Mouse (Mus musculus): ENCODE data around the gene Dgkb. TPM values are rescaled to one million over a fixed set of nuclear protein-coding genes. Genes with fewer than 3 reads are reported as not detected.

Dgkb gene
- polyA plus RNA-seq, 1 experiment from 2014 or later, result 0.38 TPM

DNA sequence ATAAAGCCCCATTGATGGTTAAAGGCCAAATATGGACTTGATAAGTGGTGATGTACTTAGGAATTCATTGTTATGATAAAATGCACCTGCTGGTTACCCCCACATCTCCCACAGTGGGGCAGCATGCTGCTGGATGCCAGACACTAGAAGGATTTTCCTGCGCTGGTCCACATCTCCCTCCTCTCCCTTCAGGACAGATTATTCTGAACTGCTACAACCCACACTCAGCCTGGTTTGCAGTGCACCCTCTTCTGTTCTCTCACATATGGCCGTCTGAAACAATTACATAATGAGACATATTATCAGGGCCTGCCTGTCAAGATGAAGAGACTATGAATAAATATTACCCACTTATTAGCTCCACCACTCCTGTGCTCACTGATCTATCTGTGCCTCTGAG is 780.6 kb downstream of the Dgkb start:
- WGBS, result 70% methylated on average over 2 of the region's 2 CpGs
- H3K36me3 ChIP-seq, result no peaks in the 10 kb centered on the region
- no peaks in the 10 kb centered on the region for H3K27me3 ChIP-seq
- H3K9ac ChIP-seq (replicated peaks), result no peak overlapping the region
- H3K27ac ChIP-seq, result no peak overlapping the region
- H3K9me3 ChIP-seq, result no peaks in the 10 kb centered on the region
- no peak overlapping the region for H3K4me3 ChIP-seq (replicated peaks)
- ATAC-seq (ENCODE audit: insufficient number of reproducible peaks, insufficient read depth, low FRiP score, low TSS enrichment, low read depth), result no peak
- no peaks in the 10 kb centered on the region for H3K4me1 ChIP-seq (replicated peaks)
- no peak overlapping the region for H3K4me2 ChIP-seq

DNA sequence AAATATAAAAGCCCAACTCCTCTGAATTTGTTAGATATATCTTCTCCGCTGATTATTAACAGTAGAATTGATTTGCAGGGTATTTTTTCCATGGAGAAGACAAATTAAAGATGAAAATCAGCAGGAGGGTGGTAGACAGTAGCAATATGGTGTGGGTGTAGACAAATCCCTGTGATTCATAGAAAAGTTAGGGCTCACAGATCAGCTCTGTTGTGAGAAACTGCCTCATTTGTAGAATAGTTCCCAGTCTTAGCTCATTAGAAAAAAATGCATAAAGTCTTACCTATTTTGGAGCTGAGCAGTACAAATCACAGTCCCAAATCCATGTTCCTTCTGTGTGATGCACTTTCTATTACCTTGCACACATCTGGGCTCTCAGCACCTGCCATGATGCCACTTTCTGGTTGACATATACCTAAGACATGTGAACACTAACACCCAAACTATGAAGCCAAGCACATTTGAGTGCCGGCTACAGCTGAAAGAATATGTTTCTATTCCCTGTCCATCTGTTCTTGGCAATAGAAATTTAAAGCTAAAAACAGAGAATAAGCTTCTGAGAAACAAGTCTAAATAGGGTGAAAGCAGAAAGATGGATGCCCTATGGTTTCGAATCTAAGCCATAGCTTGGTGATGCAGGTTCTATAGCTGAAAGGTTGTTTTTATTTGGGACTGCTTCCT is 782.8 kb downstream of the Dgkb start:
- WGBS, result 93% methylated on average over 3 of the region's 3 CpGs
- no peaks in the 10 kb centered on the region for H3K27me3 ChIP-seq
- ATAC-seq (ENCODE audit: insufficient number of reproducible peaks, insufficient read depth, low FRiP score, low TSS enrichment, low read depth), result no peak

DNA sequence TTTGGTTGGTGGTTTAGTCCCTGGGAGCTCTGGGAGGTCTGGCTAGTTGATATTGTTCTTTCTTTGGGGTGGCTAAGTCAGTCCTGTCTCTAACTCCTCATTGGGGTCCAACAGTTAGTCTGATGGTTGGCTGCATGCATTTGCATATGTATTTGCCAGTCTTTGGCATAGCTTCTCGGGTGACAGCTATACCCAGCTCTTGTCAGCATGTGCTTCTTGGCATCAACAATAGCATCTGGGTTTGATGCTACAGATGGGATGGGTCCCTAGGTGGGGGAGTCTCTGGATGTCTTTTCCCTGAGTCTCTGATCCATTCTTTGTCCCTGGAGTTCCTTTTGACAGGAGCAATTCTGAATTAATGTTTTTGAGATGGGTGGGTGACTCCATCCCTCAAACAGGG is 790.6 kb downstream of the Dgkb start:
- no peak for ATAC-seq (ENCODE audit: insufficient number of reproducible peaks, insufficient read depth, low FRiP score, low TSS enrichment, low read depth)
- Histone ChIP-seq H3K9me3 (no peaks in the 10 kb centered on the region), H3K4me3 (replicated peaks) (no peak overlapping the region), H3K4me2 (no peak overlapping the region), H3K4me1 (replicated peaks) (no peaks in the 10 kb centered on the region), H3K27me3 (no peaks in the 10 kb centered on the region), H3K27ac (no peak overlapping the region), H3K9ac (replicated peaks) (no peak overlapping the region), H3K36me3 (no peaks in the 10 kb centered on the region)
- 68% methylated on average over 1 of the region's 1 CpGs for WGBS

More for the DNA sequence above, 782.8 kb downstream of the Dgkb start:
- Histone ChIP-seq H3K4me3 (replicated peaks) (no peak overlapping the region), H3K4me1 (replicated peaks) (no peaks in the 10 kb centered on the region), H3K9me3 (no peaks in the 10 kb centered on the region), H3K27ac (no peak overlapping the region), H3K9ac (replicated peaks) (no peak overlapping the region), H3K4me2 (no peak overlapping the region), H3K36me3 (no peaks in the 10 kb centered on the region)

DNA sequence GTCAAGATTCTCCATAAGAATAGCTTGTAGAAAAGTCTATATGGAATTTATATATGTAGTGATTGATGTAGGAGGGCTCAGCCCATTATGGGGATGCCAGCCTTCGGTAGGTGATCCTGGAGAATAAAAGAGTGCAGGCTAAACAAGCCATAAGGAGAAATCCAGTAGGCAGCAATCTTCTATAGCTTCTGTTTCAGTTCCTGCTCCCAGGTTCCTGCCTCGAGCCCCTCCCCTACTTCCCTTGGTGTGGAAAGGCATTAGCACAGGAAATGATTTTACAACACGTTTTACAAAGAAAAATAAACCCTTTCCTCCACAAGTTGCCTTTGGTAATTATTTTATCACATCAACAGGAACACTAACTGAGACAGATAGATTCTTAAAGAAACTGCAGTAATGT is 850.7 kb downstream of the Dgkb start:
- H3K27ac ChIP-seq, result no peak overlapping the region
- no peak for ATAC-seq (ENCODE audit: insufficient number of reproducible peaks, insufficient read depth, low FRiP score, low TSS enrichment, low read depth)
- 44% methylated on average over 3 of the region's 3 CpGs for WGBS

More for the DNA sequence above, 850.7 kb downstream of the Dgkb start:
- Histone ChIP-seq H3K4me3 (replicated peaks) (no peak overlapping the region), H3K9me3 (no peaks in the 10 kb centered on the region), H3K4me1 (replicated peaks) (no peaks in the 10 kb centered on the region), H3K27me3 (no peaks in the 10 kb centered on the region), H3K9ac (replicated peaks) (no peak overlapping the region), H3K4me2 (no peak overlapping the region), H3K36me3 (no peaks in the 10 kb centered on the region)

All from limb, embryonic 12.5 days (tissue).